Mouse (Mus musculus) lung, adult 2 months (tissue): ENCODE measurements at regions not wholly inside any gene's neighbourhood (a gene's known extent, or its start where the extent isn't known, plus 50 kb on each side); places are given as distances from the start of the nearest gene placed in this dataset.

Experiments
- CTCF ChIP-seq: fragments of 200-500 bp; IDR thresholded peaks from 2 replicates; pipeline ENCODE4 v1.5.1; 2011; ENCODE audit warnings: mild to moderate bottlenecking, low read length, control low read depth; ENCODE audit not compliant: insufficient read depth
- POLR2A ChIP-seq: fragments of 200-500 bp; IDR thresholded peaks from 2 replicates; pipeline ENCODE4 v1.6.1; 2011; ENCODE audit warnings: low read depth, mild to moderate bottlenecking, control low read depth, low read length, borderline replicate concordance; ENCODE audit errors: extremely low read depth

- TF ChIP-seq POLR2A: no peak
- no peak for TF ChIP-seq CTCF
Observed at GRCm38 (mm10) chr4:100708247-100708646, 68.2 kb upstream of the Cachd1 start.
